Mouse (Mus musculus) heart, embryonic 14.5 days (tissue): ENCODE measurements around the gene Ski. TPM values are rescaled to one million over a fixed set of nuclear protein-coding genes. Genes with fewer than 3 reads are reported as not detected.

Experiments used
- ATAC-seq: fragments of 200-750 bp; cut with Nextera tagmentation; 2 replicates; pipeline ENCODE4 v1.8.0; 2017; ENCODE audit warnings: low read depth, moderate TSS enrichment; ENCODE audit not compliant: insufficient number of reproducible peaks, insufficient read depth, low FRiP score
- H3K27ac ChIP-seq, 2 experiments: fragments of 200-500 bp in 1 of 2; fragments of 300-500 bp in 1 of 2; sonication (generic) in 1 of 2; replicated peaks in 1 of 2; 2 replicates each; pipeline ENCODE4 v1.5.1; 2012 to 2014; ENCODE audit warnings: low read depth in 2 of 2, low read length in 2 of 2, control low read depth in 1 of 2, mild to moderate bottlenecking in 1 of 2, mixed read lengths in 1 of 2; ENCODE audit not compliant: control insufficient read depth in 1 of 2, insufficient read depth in 1 of 2
- H3K27me3 ChIP-seq: fragments of 300-500 bp; sonication (generic); 2 replicates; pipeline ENCODE4 v1.6.1; 2014; ENCODE audit warnings: mild to moderate bottlenecking, low read length, control low read depth; ENCODE audit not compliant: control insufficient read depth, insufficient read depth
- H3K36me3 ChIP-seq: fragments of 300-500 bp; sonication (generic); 2 replicates; pipeline ENCODE4 v1.6.1; 2014; ENCODE audit warnings: mild to moderate bottlenecking, control low read depth, low read length, mixed read lengths; ENCODE audit not compliant: control insufficient read depth, insufficient read depth
- H3K4me1 ChIP-seq, 2 experiments: fragments of 200-500 bp in 1 of 2; fragments of 300-500 bp in 1 of 2; sonication (generic) in 1 of 2; 2 replicates each; pipeline ENCODE4 v1.6.1; 2012 to 2014; ENCODE audit warnings: low read length in 2 of 2, control low read depth in 1 of 2, mixed read lengths in 1 of 2; ENCODE audit not compliant: control insufficient read depth in 2 of 2, insufficient read depth in 2 of 2
- H3K4me2 ChIP-seq: fragments of 300-500 bp; sonication (generic); 2 replicates; pipeline ENCODE4 v1.6.1; 2014; ENCODE audit warnings: mild to moderate bottlenecking, low read length
- H3K4me3 ChIP-seq, 2 experiments: fragments of 200-500 bp in 1 of 2; fragments of 300-500 bp in 1 of 2; sonication (generic) in 1 of 2; 2 replicates each; pipeline ENCODE4 v1.5.1; 2012 to 2014; ENCODE audit warnings: low read length in 2 of 2, mild to moderate bottlenecking in 2 of 2, control low read depth in 1 of 2, low read depth in 1 of 2, moderate library complexity in 1 of 2; ENCODE audit not compliant: control insufficient read depth in 1 of 2, insufficient read depth in 1 of 2
- H3K9ac ChIP-seq: fragments of 300-500 bp; sonication (generic); 2 replicates; pipeline ENCODE4 v1.6.1; 2014; ENCODE audit warnings: mild to moderate bottlenecking, low read length
- H3K9me3 ChIP-seq: fragments of 300-500 bp; sonication (generic); 2 replicates; pipeline ENCODE4 v1.6.1; 2016; ENCODE audit warnings: low read length, control low read depth; ENCODE audit not compliant: control insufficient read depth
- whole genome bisulfite sequencing: fragments of 180-500 bp; shearing (Covaris S2); extraction: QIAGEN DNeasy Blood & Tissue Kit; methylation state at CpG from one replicate; pipeline ENCODE4 v1.1.7; 2014; 5-methylcytosine and 5-hydroxymethylcytosine counted together
- polyA plus RNA-seq: library from polyadenylated mRNA; unstranded; fragments of >200 nt; fragmentation: Nextera tagmentation; extraction: Ambion mirVana; gene quantifications from 2 replicates; pipeline ENCODE4 v1.2.1, GENCODE M21; 2014

The Ski gene
- polyA plus RNA-seq, 1 experiment from 2014 or later: 16.2 TPM

- 87% methylated on average over 9 of the region's 9 CpGs for WGBS
- no peaks in the 10 kb centered on the region for H3K27me3 ChIP-seq
- peaks cover 64 to 79% of the 10 kb centered on the region in 2 experiments for H3K4me1 ChIP-seq
- no peak overlapping the region for H3K4me2 ChIP-seq
- no peaks in the 10 kb centered on the region for H3K36me3 ChIP-seq
- peak overlapping the region in 1 of 2 experiments; percentile 92; a peak in 2 of 4 replicates for H3K27ac ChIP-seq
- no peak for ATAC-seq
- H3K9me3 ChIP-seq: no peaks in the 10 kb centered on the region
- no peak overlapping the region for H3K4me3 ChIP-seq
- no peak overlapping the region for H3K9ac ChIP-seq
Measured at GRCm38 (mm10) chr4:155185845-155186244, 36.5 kb downstream of the Ski start.

- Histone ChIP-seq H3K4me3 (no peak overlapping the region), H3K27me3 (no peaks in the 10 kb centered on the region), H3K27ac (peak overlapping the region; percentile 90 to 92), H3K9ac (peak overlapping the region; percentile 58), H3K36me3 (no peaks in the 10 kb centered on the region), H3K4me2 (peak overlapping the region; percentile 57), H3K9me3 (no peaks in the 10 kb centered on the region), H3K4me1 (peaks cover 57 to 72% of the 10 kb centered on the region in 2 experiments)
- WGBS: 19% methylated on average over 18 of the region's 18 CpGs
- ATAC-seq: peak; percentile 63; the same call in 1 of the 2 replicates
Measured at GRCm38 (mm10) chr4:155184248-155185070, 37.9 kb downstream of the Ski start.

GRCm38 (mm10) chr4:155183201-155183600, 39.2 kb downstream of the Ski start:
- H3K27ac ChIP-seq: peak overlapping the region; percentile 90 to 92; a peak in 2 of 4 replicates
- 87% methylated on average over 7 of the region's 7 CpGs for WGBS
- H3K4me1 ChIP-seq: peaks cover 60 to 72% of the 10 kb centered on the region in 2 experiments
- no peak overlapping the region for H3K4me3 ChIP-seq
- no peak overlapping the region for H3K9ac ChIP-seq
- no peaks in the 10 kb centered on the region for H3K36me3 ChIP-seq
- no peaks in the 10 kb centered on the region for H3K9me3 ChIP-seq
- no peak for ATAC-seq
- H3K4me2 ChIP-seq: no peak overlapping the region
- H3K27me3 ChIP-seq: no peaks in the 10 kb centered on the region

GRCm38 (mm10) chr4:155178981-155179512, 43.3 kb downstream of the Ski start:
- Histone ChIP-seq H3K9me3 (no peaks in the 10 kb centered on the region), H3K27ac (peak overlapping the region; percentile 88 to 91), H3K9ac (peak overlapping the region; percentile 39), H3K27me3 (no peaks in the 10 kb centered on the region), H3K36me3 (no peaks in the 10 kb centered on the region), H3K4me2 (peak overlapping the region; percentile 42), H3K4me3 (no peak overlapping the region), H3K4me1 (peaks cover 62 to 73% of the 10 kb centered on the region in 2 experiments)
- 36% methylated on average over 3 of the region's 3 CpGs for WGBS
- ATAC-seq: no peak

GRCm38 (mm10) chr4:155178274-155178673, 44.1 kb downstream of the Ski start:
- H3K9me3 ChIP-seq: no peaks in the 10 kb centered on the region
- ATAC-seq: peak; percentile 54
- 6% methylated on average over 6 of the region's 6 CpGs for WGBS
- no peak overlapping the region for H3K4me3 ChIP-seq
- no peaks in the 10 kb centered on the region for H3K27me3 ChIP-seq
- H3K4me2 ChIP-seq: peak overlapping the region; percentile 42
- peaks cover 63 to 76% of the 10 kb centered on the region in 2 experiments for H3K4me1 ChIP-seq
- H3K9ac ChIP-seq: peak overlapping the region; percentile 39; the same call in 1 of the 2 replicates
- no peaks in the 10 kb centered on the region for H3K36me3 ChIP-seq
- peak overlapping the region; percentile 88 to 91 for H3K27ac ChIP-seq

GRCm38 (mm10) chr4:155176210-155176609, 46.2 kb downstream of the Ski start:
- WGBS: 50% methylated on average over 3 of the region's 3 CpGs

GRCm38 (mm10) chr4:155173822-155174785, 48.3 kb downstream of the Ski start:
- peak overlapping the region; percentile 43 for H3K4me2 ChIP-seq
- H3K27me3 ChIP-seq: no peaks in the 10 kb centered on the region
- peaks cover 80 to 93% of the 10 kb centered on the region in 2 experiments for H3K4me1 ChIP-seq
- H3K4me3 ChIP-seq: peak overlapping the region in 1 of 2 experiments; percentile 3; a peak in 1 of 4 replicates
- no peaks in the 10 kb centered on the region for H3K36me3 ChIP-seq
- no peaks in the 10 kb centered on the region for H3K9me3 ChIP-seq
- H3K9ac ChIP-seq: peak overlapping the region; percentile 60
- 14% methylated on average over 16 of the region's 17 CpGs for WGBS
- H3K27ac ChIP-seq: peak overlapping the region; percentile 86 to 95
- ATAC-seq: no peak

More at GRCm38 (mm10) chr4:155176210-155176609, 46.2 kb downstream of the Ski start:
- H3K36me3 ChIP-seq: no peaks in the 10 kb centered on the region
- no peaks in the 10 kb centered on the region for H3K27me3 ChIP-seq
- H3K4me1 ChIP-seq: peaks cover 81 to 89% of the 10 kb centered on the region in 2 experiments
- H3K4me2 ChIP-seq: no peak overlapping the region
- no peak for ATAC-seq
- H3K4me3 ChIP-seq: no peak overlapping the region
- no peak overlapping the region for H3K9ac ChIP-seq
- H3K9me3 ChIP-seq: no peaks in the 10 kb centered on the region
- H3K27ac ChIP-seq: peak overlapping the region in 1 of 2 experiments; percentile 91; a peak in 2 of 4 replicates
